Mouse (Mus musculus) liver, postnatal 0 days (tissue): ENCODE data around the gene Gkn3. TPM values are rescaled to one million over a fixed set of nuclear protein-coding genes. Genes with fewer than 3 reads are reported as not detected.

ENCODE experiments used
- ATAC-seq: fragments of 200-750 bp; cut with Nextera tagmentation; 2 replicates; pipeline ENCODE4 v1.8.0; 2017; ENCODE audit warnings: mild to moderate bottlenecking, moderate library complexity
- DNase-seq: peaks from one replicate; pipeline ENCODE4 v3.0.0-alpha.2; 2016
- H3K27ac ChIP-seq: fragments of 300-500 bp; sonication (generic); 2 replicates; pipeline ENCODE4 v1.5.1; 2014; ENCODE audit warnings: antibody characterized with exemption, moderate library complexity, mild to moderate bottlenecking, low read depth
- H3K27me3 ChIP-seq: fragments of 300-500 bp; sonication (generic); 2 replicates; pipeline ENCODE4 v1.6.1; 2014; ENCODE audit warnings: low read length, control low read depth, mixed read lengths; ENCODE audit not compliant: insufficient read depth
- H3K36me3 ChIP-seq: fragments of 300-500 bp; sonication (generic); replicated peaks from 2 replicates; pipeline ENCODE4 v1.6.1; 2014; ENCODE audit warnings: mild to moderate bottlenecking, control low read depth, low read length, moderate library complexity, mixed read lengths; ENCODE audit not compliant: insufficient read depth
- H3K4me1 ChIP-seq: fragments of 300-500 bp; sonication (generic); 2 replicates; pipeline ENCODE4 v1.6.1; 2014; ENCODE audit warnings: antibody characterized with exemption, mild to moderate bottlenecking, control low read depth; ENCODE audit not compliant: insufficient read depth
- H3K4me2 ChIP-seq: fragments of 300-500 bp; sonication (generic); 2 replicates; pipeline ENCODE4 v1.6.1; 2014; ENCODE audit warnings: low read depth, mild to moderate bottlenecking, low read length, moderate library complexity, mixed read lengths
- H3K4me3 ChIP-seq: fragments of 300-500 bp; sonication (generic); 2 replicates; pipeline ENCODE4 v1.5.1; 2014; ENCODE audit warnings: low read depth, low read length
- H3K9ac ChIP-seq: fragments of 300-500 bp; sonication (generic); replicated peaks from 2 replicates; pipeline ENCODE4 v1.6.1; 2014; ENCODE audit warnings: mild to moderate bottlenecking, moderate library complexity
- H3K9me3 ChIP-seq: fragments of 300-500 bp; sonication (generic); 2 replicates; pipeline ENCODE4 v1.6.1; 2016; ENCODE audit warnings: mild to moderate bottlenecking, control low read depth, low read length, mixed read lengths
- CTCF ChIP-seq: sonication (generic); IDR thresholded peaks from 2 replicates; pipeline ENCODE4 v1.5.1; 2016; ENCODE audit warnings: antibody characterized with exemption, low read depth
- EP300 ChIP-seq: IDR thresholded peaks from 2 replicates; pipeline ENCODE4 v1.6.1; 2016; ENCODE audit warnings: antibody characterized with exemption, low read depth, mild to moderate bottlenecking
- WGBS: fragments of 180-500 bp; shearing (Covaris S2); extraction: QIAGEN DNeasy Blood & Tissue Kit; methylation state at CpG from one replicate; pipeline ENCODE4 v1.1.7; 2014; ENCODE audit not compliant: insufficient replicate concordance; 5-methylcytosine and 5-hydroxymethylcytosine counted together
- polyA plus RNA-seq: library from polyadenylated mRNA; unstranded; fragments of >200 nt; fragmentation: Nextera tagmentation; extraction: Ambion mirVana; gene quantifications from 2 replicates; pipeline ENCODE4 v1.2.1, GENCODE M21; 2015

The Gkn3 gene
- not detected in 2 replicates for polyA plus RNA-seq

GRCm38 (mm10) chr6:87388877-87389276 lies at the start of gene Gkn3:
Gkn3 (minus strand) TSS chr6:87388935.
- H3K27ac ChIP-seq = no peak within 1 kb of the TSS
- no peak within 1 kb of the TSS for H3K9ac ChIP-seq
- H3K4me3 ChIP-seq = no peak within 1 kb of the TSS
- no peak for TF ChIP-seq EP300
- TF ChIP-seq CTCF = no peak
- no peaks in the 10 kb centered on the region for H3K9me3 ChIP-seq
- DNase-seq = no peak
- no peaks in the 10 kb centered on the region for H3K36me3 ChIP-seq
- no peaks in the 10 kb centered on the region for H3K27me3 ChIP-seq
- no peak within 1 kb of the TSS for H3K4me2 ChIP-seq
- peaks cover 22% of the 10 kb centered on the region for H3K4me1 ChIP-seq
- 36% methylated on average over 7 of the region's 7 CpGs for WGBS
- no peak for ATAC-seq

GRCm38 (mm10) chr6:87436745-87437144 lies 48.0 kb upstream of the Gkn3 start:
- ATAC-seq (no peak), DNase-seq (no peak)
- no peak overlapping the region for H3K4me2 ChIP-seq
- WGBS = 64% methylated on average over 8 of the region's 8 CpGs
- no peak overlapping the region for H3K27ac ChIP-seq
- H3K36me3 ChIP-seq = no peaks in the 10 kb centered on the region
- no peaks in the 10 kb centered on the region for H3K9me3 ChIP-seq
- no peaks in the 10 kb centered on the region for H3K27me3 ChIP-seq
- TF ChIP-seq EP300 (no peak), CTCF (no peak)
- H3K4me3 ChIP-seq = no peak overlapping the region
- no peaks in the 10 kb centered on the region for H3K4me1 ChIP-seq
- H3K9ac ChIP-seq = no peak overlapping the region

DNA sequence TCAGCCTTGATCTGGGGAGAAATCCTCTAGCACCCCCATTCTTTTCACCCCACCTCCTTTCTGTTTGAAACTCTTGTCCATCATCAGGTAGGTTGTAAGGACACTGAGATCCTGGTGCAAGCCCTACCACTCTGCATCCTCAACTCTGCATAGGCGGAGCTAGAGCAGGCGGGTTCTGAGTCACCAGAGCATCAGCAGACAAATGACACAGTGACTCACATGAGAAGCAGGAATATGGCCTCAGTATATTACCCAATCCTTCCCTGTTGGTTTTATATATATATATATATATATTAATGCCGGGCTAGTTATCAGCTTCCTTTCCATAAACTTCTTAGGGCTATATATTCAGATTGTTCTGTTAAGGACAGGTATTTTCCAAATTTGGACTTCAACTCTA lies 47.1 kb upstream of the Gkn3 start:
- Histone ChIP-seq H3K9ac (no peak overlapping the region), H3K4me3 (no peak overlapping the region), H3K36me3 (no peaks in the 10 kb centered on the region), H3K9me3 (no peaks in the 10 kb centered on the region), H3K4me2 (no peak overlapping the region), H3K4me1 (no peaks in the 10 kb centered on the region), H3K27ac (no peak overlapping the region), H3K27me3 (no peaks in the 10 kb centered on the region)
- no peak for DNase-seq
- TF ChIP-seq CTCF (no peak), EP300 (no peak)
- WGBS = 88% methylated on average over 3 of the region's 3 CpGs
- ATAC-seq = no peak

- Histone ChIP-seq H3K4me1 (no peaks in the 10 kb centered on the region), H3K27ac (peak within 1 kb of the TSS; percentile 52; the same call in 1 of the 2 replicates), H3K4me2 (no peak within 1 kb of the TSS), H3K36me3 (no peaks in the 10 kb centered on the region), H3K27me3 (no peaks in the 10 kb centered on the region), H3K4me3 (no peak within 1 kb of the TSS), H3K9ac (no peak within 1 kb of the TSS), H3K9me3 (no peaks in the 10 kb centered on the region)
- WGBS = 63% methylated on average over 7 of the region's 7 CpGs
- TF ChIP-seq CTCF = no peak
- ATAC-seq (no peak), DNase-seq (no peak)
Observed at GRCm38 (mm10) chr6:87428487-87429044, 39.8 kb upstream of the Gkn3 start, which contains the start of gene Bmp10. Bmp10 (plus strand) TSS chr6:87428994.

DNA sequence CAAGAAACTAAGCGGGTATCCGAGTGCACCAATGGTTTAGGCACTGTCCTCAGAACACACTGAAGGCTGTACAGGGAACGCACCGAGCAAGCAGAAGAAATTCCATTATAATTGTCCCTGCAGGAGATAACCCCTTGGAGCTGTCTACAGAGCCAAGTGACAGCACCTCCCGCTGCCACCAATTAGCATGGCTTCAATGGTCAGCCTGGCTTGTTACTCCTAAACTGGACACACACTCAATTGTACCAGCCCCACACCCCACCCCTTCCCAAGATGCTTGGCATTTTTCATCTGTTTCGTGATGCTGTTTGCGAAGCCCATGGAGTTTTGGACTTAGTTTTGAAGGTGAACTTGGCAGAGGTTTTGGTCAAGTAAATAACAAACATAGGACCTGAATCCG lies 38.9 kb upstream of the Gkn3 start:
- Histone ChIP-seq H3K4me1 (no peaks in the 10 kb centered on the region), H3K9ac (no peak overlapping the region), H3K27me3 (no peaks in the 10 kb centered on the region), H3K36me3 (no peaks in the 10 kb centered on the region), H3K9me3 (no peaks in the 10 kb centered on the region), H3K4me3 (no peak overlapping the region), H3K27ac (no peak overlapping the region), H3K4me2 (no peak overlapping the region)
- no peak for TF ChIP-seq EP300
- TF ChIP-seq CTCF = no peak
- DNase-seq = no peak
- no peak for ATAC-seq
- 77% methylated on average over 8 of the region's 8 CpGs for WGBS

- Histone ChIP-seq H3K36me3 (no peaks in the 10 kb centered on the region), H3K9ac (no peak overlapping the region), H3K4me3 (no peak overlapping the region), H3K9me3 (no peaks in the 10 kb centered on the region), H3K4me2 (no peak overlapping the region), H3K27me3 (no peaks in the 10 kb centered on the region), H3K4me1 (no peaks in the 10 kb centered on the region), H3K27ac (no peak overlapping the region)
- TF ChIP-seq EP300 (no peak), CTCF (no peak)
- ATAC-seq (no peak), DNase-seq (no peak)
- 57% methylated on average over 5 of the region's 5 CpGs for WGBS
Observed at GRCm38 (mm10) chr6:87426954-87427353, 38.2 kb upstream of the Gkn3 start.
